Mouse (Mus musculus): Measurements from ENCODE around the gene Kif1b.

- no peak for TF ChIP-seq CTCF (IDR thresholded peaks at IDR 0.05; ENCODE audit: borderline replicate concordance, insufficient read depth, low read depth, low read length)
- no peak for TF ChIP-seq POLR2A (IDR thresholded peaks at IDR 0.05; ENCODE audit: borderline replicate concordance, insufficient read depth, low read length)
These were observed 151.8 kb downstream of the Kif1b start for GRCm38 (mm10) chr4:149155711-149156110.

All from cerebellum, adult 2 months (tissue).